Mouse (Mus musculus): Measurements from ENCODE around the gene Naga. TPM values are rescaled to one million over a fixed set of nuclear protein-coding genes. Genes with fewer than 3 reads are reported as not detected.

The Naga gene
- polyA plus RNA-seq, 1 experiment from 2014 or later, result 65.8 TPM

DNA sequence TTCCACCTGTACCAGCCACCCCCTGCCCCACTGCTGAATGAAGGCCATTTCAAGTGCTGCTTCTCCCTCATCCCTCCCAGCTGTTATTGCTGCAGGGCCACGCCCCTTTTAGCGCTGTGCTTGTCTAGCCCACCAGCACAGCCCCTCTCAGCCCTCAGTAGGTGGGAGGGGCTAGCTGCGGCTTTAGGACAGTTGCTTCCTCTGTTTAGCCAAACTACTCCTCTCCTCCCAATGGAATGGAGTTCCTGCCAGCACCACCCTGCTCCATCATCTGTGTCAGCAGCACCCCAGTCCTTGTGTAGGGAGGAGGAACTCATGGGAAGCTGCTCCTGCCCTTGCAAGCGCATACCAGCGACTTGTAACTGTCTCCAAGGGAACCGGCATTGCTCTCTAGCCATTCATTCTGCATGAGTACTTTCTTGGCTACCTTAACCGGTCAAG lies 45.4 kb downstream of the Naga start:
- Histone ChIP-seq H3K4me1 (ENCODE audit: control insufficient read depth, insufficient read depth, low read length) (0 out of 2 replicates have a peak, but pooled peaks cover 3% of the 10 kb centered on the region), H3K9me3 (ENCODE audit: control insufficient read depth, low read length) (no peaks in the 10 kb centered on the region), H3K4me2 (ENCODE audit: low read depth, low read length) (peak overlapping the region; percentile 37), H3K36me3 (ENCODE audit: control insufficient read depth, insufficient read depth, low read length) (peaks cover 5% of the 10 kb centered on the region; the same call in 1 of the 2 replicates), H3K9ac (ENCODE audit: low read depth, low read length) (no peak overlapping the region), H3K27ac (replicated peaks; ENCODE audit: low read depth, low read length) (no peak overlapping the region), H3K27me3 (replicated peaks; ENCODE audit: control insufficient read depth, insufficient read depth, low read length) (no peaks in the 10 kb centered on the region), H3K4me3 (ENCODE audit: low read depth, low read length) (no peak overlapping the region)
- DNase-seq (ENCODE audit: low spot score) (peak; percentile 77), ATAC-seq (ENCODE audit: low read depth) (peak; percentile 76)
- WGBS, result 14% methylated on average over 7 of the region's 7 CpGs

- Histone ChIP-seq H3K9ac (ENCODE audit: low read depth, low read length) (no peak overlapping the region), H3K27me3 (replicated peaks; ENCODE audit: control insufficient read depth, insufficient read depth, low read length) (no peaks in the 10 kb centered on the region), H3K4me2 (ENCODE audit: low read depth, low read length) (peak overlapping the region; percentile 37; the same call in 1 of the 2 replicates), H3K27ac (replicated peaks; ENCODE audit: low read depth, low read length) (no peak overlapping the region), H3K4me3 (ENCODE audit: low read depth, low read length) (no peak overlapping the region), H3K36me3 (ENCODE audit: control insufficient read depth, insufficient read depth, low read length) (peaks cover 5% of the 10 kb centered on the region; the same call in 1 of the 2 replicates), H3K9me3 (ENCODE audit: control insufficient read depth, low read length) (no peaks in the 10 kb centered on the region), H3K4me1 (ENCODE audit: control insufficient read depth, insufficient read depth, low read length) (0 out of 2 replicates have a peak, but pooled peaks cover 3% of the 10 kb centered on the region)
- WGBS, result 35% methylated on average over 4 of the region's 5 CpGs
- DNase-seq (ENCODE audit: low spot score), result no peak
- ATAC-seq (ENCODE audit: low read depth), result peak; percentile 17; the same call in 1 of the 2 replicates
These were observed 45.9 kb downstream of the Naga start for GRCm38 (mm10) chr15:82292851-82293250.

DNA sequence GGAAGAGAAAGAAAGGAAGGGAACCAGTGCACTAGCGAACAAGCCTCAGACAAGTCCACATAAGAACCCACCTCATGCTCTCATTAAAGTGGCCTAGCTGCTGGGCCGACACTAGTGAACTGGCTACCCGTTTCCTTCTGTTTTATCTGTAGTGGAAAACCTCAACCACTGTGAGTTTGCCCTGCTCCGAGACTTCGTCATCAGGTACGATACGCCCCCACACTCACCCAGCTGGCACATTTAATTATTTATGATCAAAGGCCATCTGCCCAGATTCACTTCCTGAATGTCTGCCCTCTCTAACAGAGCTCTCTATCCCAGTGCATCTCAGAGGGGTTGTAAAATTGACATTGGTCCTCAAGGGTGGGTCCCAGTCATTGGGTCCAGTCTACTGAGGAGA lies 48.5 kb downstream of the Naga start:
- Histone ChIP-seq H3K4me2 (ENCODE audit: low read depth, low read length) (no peak overlapping the region), H3K36me3 (ENCODE audit: control insufficient read depth, insufficient read depth, low read length) (peaks cover 11% of the 10 kb centered on the region; the same call in 1 of the 2 replicates), H3K4me3 (ENCODE audit: low read depth, low read length) (no peak overlapping the region), H3K4me1 (ENCODE audit: control insufficient read depth, insufficient read depth, low read length) (0 out of 2 replicates have a peak, but pooled peaks cover 3% of the 10 kb centered on the region), H3K9ac (ENCODE audit: low read depth, low read length) (no peak overlapping the region), H3K9me3 (ENCODE audit: control insufficient read depth, low read length) (no peaks in the 10 kb centered on the region), H3K27me3 (replicated peaks; ENCODE audit: control insufficient read depth, insufficient read depth, low read length) (no peaks in the 10 kb centered on the region), H3K27ac (replicated peaks; ENCODE audit: low read depth, low read length) (no peak overlapping the region)
- WGBS, result 91% methylated on average over 7 of the region's 7 CpGs
- no peak for DNase-seq (ENCODE audit: low spot score)
- ATAC-seq (ENCODE audit: low read depth), result no peak

DNA sequence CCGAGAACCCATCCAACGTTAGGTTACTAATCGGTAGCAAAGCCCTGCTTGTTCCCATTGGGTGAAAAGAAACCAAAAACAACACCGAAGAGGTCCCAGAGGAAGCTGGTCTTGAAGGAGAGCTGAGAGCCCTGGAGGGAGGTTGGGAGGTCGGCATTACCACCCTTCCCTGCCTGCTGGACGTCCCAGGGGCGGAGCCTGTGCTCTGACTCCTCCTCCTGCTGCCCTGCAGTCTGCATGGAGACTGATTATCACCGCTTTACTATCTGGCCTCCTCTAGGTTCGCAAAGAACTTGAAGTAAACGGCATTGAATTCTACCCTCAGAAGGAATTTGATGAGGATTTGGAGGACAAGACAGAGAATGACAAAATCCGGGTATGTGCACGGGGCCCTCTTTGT lies 52.6 kb downstream of the Naga start:
- DNase-seq (ENCODE audit: low spot score) (no peak), ATAC-seq (ENCODE audit: low read depth) (no peak)
- Histone ChIP-seq H3K4me1 (ENCODE audit: control insufficient read depth, insufficient read depth, low read length) (no peaks in the 10 kb centered on the region), H3K36me3 (ENCODE audit: control insufficient read depth, insufficient read depth, low read length) (peaks cover 34% of the 10 kb centered on the region; the same call in 1 of the 2 replicates), H3K4me2 (ENCODE audit: low read depth, low read length) (no peak overlapping the region), H3K9ac (ENCODE audit: low read depth, low read length) (no peak overlapping the region), H3K9me3 (ENCODE audit: control insufficient read depth, low read length) (no peaks in the 10 kb centered on the region), H3K27ac (replicated peaks; ENCODE audit: low read depth, low read length) (no peak overlapping the region), H3K27me3 (replicated peaks; ENCODE audit: control insufficient read depth, insufficient read depth, low read length) (no peaks in the 10 kb centered on the region), H3K4me3 (ENCODE audit: low read depth, low read length) (no peak overlapping the region)
- 65% methylated on average over 12 of the region's 12 CpGs for WGBS

DNA sequence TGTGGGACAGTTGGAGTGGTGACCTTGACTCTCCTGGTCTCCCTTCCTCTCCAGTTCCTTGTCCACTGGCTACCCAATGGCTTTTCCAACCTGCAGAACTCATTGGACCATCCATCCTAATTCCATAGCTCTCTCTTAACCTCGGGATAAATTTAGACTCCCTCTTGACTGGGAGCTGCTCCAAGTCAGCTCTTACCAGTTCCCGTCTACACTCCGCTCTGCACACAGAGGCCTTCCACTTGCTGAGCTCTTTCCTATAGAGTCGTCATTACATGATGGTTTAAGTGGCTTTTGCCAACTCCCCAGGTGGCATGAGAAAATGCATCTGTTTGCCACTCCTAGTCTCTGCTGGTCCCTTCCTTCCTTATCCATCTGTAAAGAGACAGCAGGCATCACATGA lies 58.1 kb downstream of the Naga start:
- Histone ChIP-seq H3K9me3 (ENCODE audit: control insufficient read depth, low read length) (no peaks in the 10 kb centered on the region), H3K4me1 (ENCODE audit: control insufficient read depth, insufficient read depth, low read length) (peaks cover 9% of the 10 kb centered on the region), H3K4me3 (ENCODE audit: low read depth, low read length) (no peak overlapping the region), H3K36me3 (ENCODE audit: control insufficient read depth, insufficient read depth, low read length) (peaks cover 32% of the 10 kb centered on the region; the same call in 1 of the 2 replicates), H3K4me2 (ENCODE audit: low read depth, low read length) (no peak overlapping the region), H3K27ac (replicated peaks; ENCODE audit: low read depth, low read length) (no peak overlapping the region), H3K27me3 (replicated peaks; ENCODE audit: control insufficient read depth, insufficient read depth, low read length) (no peaks in the 10 kb centered on the region), H3K9ac (ENCODE audit: low read depth, low read length) (no peak overlapping the region)
- no peak for ATAC-seq (ENCODE audit: low read depth)
- DNase-seq (ENCODE audit: low spot score), result no peak
- 85% methylated on average over 4 of the region's 4 CpGs for WGBS

Other genes with a start within 250 kb of the Naga start
- gene Ccdc134, start 211.0 kb downstream of the Naga start, polyA plus RNA-seq (2014; fragmentation: Nextera tagmentation; extraction: Ambion mirVana), result 29.6 and 30.2 TPM in 2 replicates
- gene Srebf2, start 191.7 kb downstream of the Naga start, polyA plus RNA-seq (2014; fragmentation: Nextera tagmentation; extraction: Ambion mirVana), result 99.2 and 123 TPM in 2 replicates
- gene Shisa8, start 126.1 kb downstream of the Naga start, polyA plus RNA-seq (2014; fragmentation: Nextera tagmentation; extraction: Ambion mirVana), result 0.93 and 1.4 TPM in 2 replicates
- gene Tnfrsf13c, start 114.6 kb downstream of the Naga start, polyA plus RNA-seq (2014; fragmentation: Nextera tagmentation; extraction: Ambion mirVana), result 0.17 and 0.40 TPM in 2 replicates
- gene Cenpm, start 94.2 kb downstream of the Naga start, polyA plus RNA-seq (2014; fragmentation: Nextera tagmentation; extraction: Ambion mirVana), result 51.7 and 63.5 TPM in 2 replicates
- 0.25 TPM in 1 of 2 replicates, not detected in the other for gene 1500009C09Rik, start 86.5 kb downstream of the Naga start, polyA plus RNA-seq (2014; fragmentation: Nextera tagmentation; extraction: Ambion mirVana)
- 13.7 and 16.7 TPM in 2 replicates for gene Sept3, start 64.0 kb downstream of the Naga start, polyA plus RNA-seq (2014; fragmentation: Nextera tagmentation; extraction: Ambion mirVana)
- gene Wbp2nl, start 40.0 kb downstream of the Naga start, polyA plus RNA-seq (2014; fragmentation: Nextera tagmentation; extraction: Ambion mirVana), result 0.20 TPM in 1 of 2 replicates, not detected in the other
- 12.9 and 15.3 TPM in 2 replicates for gene Pheta2, start within 50 bp of the Naga start, polyA plus RNA-seq (2014; fragmentation: Nextera tagmentation; extraction: Ambion mirVana)
- 242 and 262 TPM in 2 replicates for gene Smdt1, start within 50 bp of the Naga start, polyA plus RNA-seq (2014; fragmentation: Nextera tagmentation; extraction: Ambion mirVana)
- gene Ndufa6, start 15.4 kb upstream of the Naga start, polyA plus RNA-seq (2014; fragmentation: Nextera tagmentation; extraction: Ambion mirVana), result 325 and 390 TPM in 2 replicates
- 5.4 and 5.6 TPM in 2 replicates for gene Cyp2d22, start 41.3 kb upstream of the Naga start, polyA plus RNA-seq (2014; fragmentation: Nextera tagmentation; extraction: Ambion mirVana)
- not detected in 2 replicates for gene Cyp2d11, start 55.1 kb upstream of the Naga start, polyA plus RNA-seq (2014; fragmentation: Nextera tagmentation; extraction: Ambion mirVana)
- not detected in 2 replicates for gene Cyp2d10, start 68.3 kb upstream of the Naga start, polyA plus RNA-seq (2014; fragmentation: Nextera tagmentation; extraction: Ambion mirVana)
- not detected in 2 replicates for gene Cyp2d9, start 94.5 kb upstream of the Naga start, polyA plus RNA-seq (2014; fragmentation: Nextera tagmentation; extraction: Ambion mirVana)
- gene Cyp2d12, start 216.1 kb upstream of the Naga start, polyA plus RNA-seq (2014; fragmentation: Nextera tagmentation; extraction: Ambion mirVana), result not detected in 2 replicates